In genomic region chr7:30800653-30801052, GRCm38 (mm10) we compare ENCODE assay signal across 29 mouse cellular contexts. TPM values are rescaled to one million over a fixed set of nuclear protein-coding genes. Genes with fewer than 3 reads are reported as not detected.
A peak's percentile ranks its signal among the peaks of the same experiment; 100 is the strongest.
DNase-seq lines count a peak whose midpoint lies in the region; ATAC-seq and TF ChIP-seq lines count a peak whose summit lies in the region.
"Had no signal": no experiment of that assay in that cellular context is flagged by ENCODE, and none has a peak within 500 bp of the region (broad histone marks: within the 10 kb centered on the region; RNA-seq: fewer than 3 reads in every experiment).

No protein-coding gene starts in this region.

- no peak for DNase-seq in gastrocnemius, adult 2 months
- DNase-seq in gastrocnemius, adult 8-10 months (ENCODE audit: low spot score in 2 of 2), result no peak
- no peak for DNase-seq in liver, embryonic 14.5 days (ENCODE audit: low read depth in 3 of 3, low spot score in 3 of 3)
- DNase-seq in liver (no peak), R1 (ENCODE audit: low read depth, low spot score) (peak; percentile 35)
- DNase-seq in B cell, adult 2 months, result peak; percentile 20 to 26
- no peak for DNase-seq in left cerebral cortex, adult 11 months (ENCODE audit: low spot score)
- DNase-seq: adrenal gland, postnatal 36 days; cerebellum, adult 11 months; cerebellum, postnatal 10 days; heart, postnatal 36 days; kidney, adult 11 months; lung, adult 2 months; thymus, postnatal 14 days had no signal

- H3K27ac ChIP-seq in gastrocnemius, adult 2 months, result no peak overlapping the region
- H3K27ac ChIP-seq in liver, embryonic 14.5 days, result no peak overlapping the region
- H3K27ac ChIP-seq in midbrain, embryonic 13.5 days, result no peak overlapping the region
- H3K27ac ChIP-seq: forebrain, embryonic 12.5 days; heart, embryonic 15.5 days; hindbrain, embryonic 15.5 days; kidney, embryonic 15.5 days; limb, embryonic 10.5 days; midbrain, embryonic 10.5 days had no signal

- TF ChIP-seq EP300 in liver, embryonic 14.5 days (IDR thresholded peaks at IDR 0.05; ENCODE audit: low read depth), result no peak

- TF ChIP-seq CTCF in gastrocnemius, adult 2 months (IDR thresholded peaks at IDR 0.05), result peak; percentile 20; the same call in 1 of the 2 replicates
- peak; percentile 54 for TF ChIP-seq CTCF in liver, embryonic 14.5 days (IDR thresholded peaks at IDR 0.05; ENCODE audit: low read depth)

- H3K4me1 ChIP-seq in liver, embryonic 14.5 days (replicated peaks; ENCODE audit: control insufficient read depth in 2 of 2, insufficient read depth in 2 of 2, low read length in 1 of 2), result no peaks in the 10 kb centered on the region
- no peaks in the 10 kb centered on the region for H3K4me1 ChIP-seq in midbrain, embryonic 13.5 days (replicated peaks)
- H3K4me1 ChIP-seq: forebrain, embryonic 12.5 days; heart, embryonic 15.5 days; hindbrain, embryonic 15.5 days; kidney, embryonic 15.5 days; limb, embryonic 10.5 days; midbrain, embryonic 10.5 days had no signal

- no peak overlapping the region for H3K4me2 ChIP-seq in liver, embryonic 14.5 days (ENCODE audit: low read depth)
- H3K4me2 ChIP-seq in midbrain, embryonic 13.5 days (replicated peaks), result no peak overlapping the region
- H3K4me2 ChIP-seq: forebrain, embryonic 12.5 days; heart, embryonic 15.5 days; hindbrain, embryonic 15.5 days; kidney, embryonic 15.5 days had no signal

- intact Hi-C loops in gastrocnemius, adult 2 months (cut with DNase I), result no loop called here

- H3K36me3 ChIP-seq in liver, embryonic 14.5 days (replicated peaks; ENCODE audit: control insufficient read depth, insufficient read depth, low read depth), result no peaks in the 10 kb centered on the region
- H3K36me3 ChIP-seq in midbrain, embryonic 13.5 days, result no peaks in the 10 kb centered on the region
- H3K36me3 ChIP-seq: forebrain, embryonic 12.5 days; heart, embryonic 15.5 days; hindbrain, embryonic 15.5 days; kidney, embryonic 15.5 days; limb, embryonic 10.5 days; midbrain, embryonic 10.5 days had no signal

- H3K9ac ChIP-seq in liver, embryonic 14.5 days (replicated peaks), result no peak overlapping the region
- no peak overlapping the region for H3K9ac ChIP-seq in midbrain, embryonic 13.5 days (replicated peaks)
- H3K9ac ChIP-seq: forebrain, embryonic 12.5 days; heart, embryonic 15.5 days; hindbrain, embryonic 15.5 days; kidney, embryonic 15.5 days had no signal

- no peak overlapping the region for H3K4me3 ChIP-seq in gastrocnemius, adult 2 months
- no peak overlapping the region for H3K4me3 ChIP-seq in liver, embryonic 14.5 days (ENCODE audit: insufficient read depth in 1 of 2, low read depth in 2 of 2, low read length in 2 of 2)
- H3K4me3 ChIP-seq in midbrain, embryonic 13.5 days (replicated peaks), result no peak overlapping the region
- H3K4me3 ChIP-seq: forebrain, embryonic 12.5 days; heart, embryonic 15.5 days; hindbrain, embryonic 15.5 days; kidney, embryonic 15.5 days; limb, embryonic 10.5 days; midbrain, embryonic 10.5 days had no signal

- no peaks in the 10 kb centered on the region for H3K27me3 ChIP-seq in liver, embryonic 14.5 days (ENCODE audit: control insufficient read depth, insufficient read depth, low read length)
- no peaks in the 10 kb centered on the region for H3K27me3 ChIP-seq in midbrain, embryonic 13.5 days
- H3K27me3 ChIP-seq: CH12.LX; forebrain, embryonic 12.5 days; heart, embryonic 15.5 days; hindbrain, embryonic 15.5 days; kidney, embryonic 15.5 days had no signal

- ATAC-seq in liver, embryonic 14.5 days (ENCODE audit: insufficient read depth), result no peak
- no peak for ATAC-seq in midbrain, embryonic 13.5 days

- H3K9me3 ChIP-seq in liver, embryonic 14.5 days (ENCODE audit: control insufficient read depth, low read length), result peaks cover 4% of the 10 kb centered on the region
- H3K9me3 ChIP-seq in midbrain, embryonic 13.5 days, result 0 out of 2 replicates have a peak, but pooled peaks cover 4% of the 10 kb centered on the region
- H3K9me3 ChIP-seq: hindbrain, embryonic 15.5 days; kidney, embryonic 15.5 days; limb, embryonic 10.5 days had no signal

RNA-seq across cellular contexts. Expression of gene Krtdap, which starts 13.0 kb away (rescaled TPM):
- under 1 TPM in 1 of 2 experiments, not detected in 1; 0.78 TPM for total RNA-seq in gastrocnemius, adult 2 months (2021)
- 1 to 10 TPM in 3 of 4 experiments, not detected in 1; 1.7 to 3.5 (median 2.0) TPM for total RNA-seq in gastrocnemius, adult 8-10 months (2022)
- polyA plus RNA-seq in liver, embryonic 14.5 days (2012; rRNA removed), result not detected in 2 replicates
- not detected in 2 replicates for polyA plus RNA-seq in liver, embryonic 14.5 days (2014; fragmentation: Nextera tagmentation; extraction: Ambion mirVana)
- polyA plus RNA-seq in midbrain, embryonic 13.5 days (2015; fragmentation: Nextera tagmentation; extraction: Ambion mirVana), result not detected in 2 replicates
- total RNA-seq: CH12.LX; heart, postnatal 36 days; layer of hippocampus, postnatal 14 days; liver, adult 2 months; monocyte, adult 5-6 weeks; neutrophil, adult 5-6 weeks had no signal
- polyA plus RNA-seq: cortical plate, adult 2 months; embryonic facial prominence, embryonic 11.5 days; forebrain, embryonic 12.5 days; limb, embryonic 10.5 days; liver, adult 2 months; midbrain, embryonic 10.5 days had no signal

RNA-seq across cellular contexts. Expression of gene Ffar2, which starts 22.9 kb away (rescaled TPM):
- under 1 TPM in 1 of 2 experiments, not detected in 1; 0.14 TPM for total RNA-seq in gastrocnemius, adult 2 months (2021)
- 1 to 10 TPM in 2 of 4 experiments, under 1 TPM in 1, not detected in 1; 0.21 to 1.2 (median 1.2) TPM for total RNA-seq in gastrocnemius, adult 8-10 months (2022)
- polyA plus RNA-seq in liver, embryonic 14.5 days (2012; rRNA removed), result 0.36 and 0.41 TPM in 2 replicates
- 0.34 and 0.43 TPM in 2 replicates for polyA plus RNA-seq in liver, embryonic 14.5 days (2014; fragmentation: Nextera tagmentation; extraction: Ambion mirVana)
- 0.17 and 0.50 TPM in 2 replicates for polyA plus RNA-seq in midbrain, embryonic 13.5 days (2015; fragmentation: Nextera tagmentation; extraction: Ambion mirVana)
- total RNA-seq: layer of hippocampus, postnatal 14 days had no signal
- polyA plus RNA-seq: embryonic facial prominence, embryonic 11.5 days; forebrain, embryonic 12.5 days; limb, embryonic 10.5 days; liver, adult 2 months; midbrain, embryonic 10.5 days had no signal

RNA-seq across cellular contexts. Expression of gene Dmkn, which starts 37.1 kb away (rescaled TPM):
- 1 to 10 TPM in 1 of 2 experiments, under 1 TPM in 1; 0.98 to 1.2 TPM for total RNA-seq in gastrocnemius, adult 2 months (2021)
- total RNA-seq in gastrocnemius, adult 8-10 months (2022), result 1 to 10 TPM in 1 of 4 experiments, under 1 TPM in 1, not detected in 2; 0.48 to 1.0 TPM
- 0.23 and 0.26 TPM in 2 replicates for polyA plus RNA-seq in liver, embryonic 14.5 days (2012; rRNA removed)
- 0.20 TPM in 1 of 2 replicates, not detected in the other for polyA plus RNA-seq in liver, embryonic 14.5 days (2014; fragmentation: Nextera tagmentation; extraction: Ambion mirVana)
- polyA plus RNA-seq in midbrain, embryonic 13.5 days (2015; fragmentation: Nextera tagmentation; extraction: Ambion mirVana), result 0.27 and 0.57 TPM in 2 replicates
- total RNA-seq: CH12.LX; liver, adult 2 months; monocyte, adult 5-6 weeks; neutrophil, adult 5-6 weeks had no signal
- polyA plus RNA-seq: embryonic facial prominence, embryonic 11.5 days; forebrain, embryonic 12.5 days; limb, embryonic 10.5 days; liver, adult 2 months; midbrain, embryonic 10.5 days had no signal

RNA-seq across cellular contexts. Expression of gene Sbsn, which starts 49.4 kb away (rescaled TPM):
- total RNA-seq in gastrocnemius, adult 2 months (2021), result 1 to 10 TPM; 2.8 to 4.7 TPM
- 1 to 10 TPM in 2 of 4 experiments, under 1 TPM in 2; 0.53 to 2.0 (median 1.4) TPM for total RNA-seq in gastrocnemius, adult 8-10 months (2022)
- 0.12 and 0.37 TPM in 2 replicates for polyA plus RNA-seq in liver, embryonic 14.5 days (2012; rRNA removed)
- not detected in 2 replicates for polyA plus RNA-seq in liver, embryonic 14.5 days (2014; fragmentation: Nextera tagmentation; extraction: Ambion mirVana)
- 2.3 TPM in 2 replicates for polyA plus RNA-seq in midbrain, embryonic 13.5 days (2015; fragmentation: Nextera tagmentation; extraction: Ambion mirVana)
- total RNA-seq: monocyte, adult 5-6 weeks had no signal

RNA-seq across cellular contexts. Expression of gene Ffar3, which starts 55.3 kb away (rescaled TPM):
- not detected for total RNA-seq in gastrocnemius, adult 2 months (2021)
- not detected for total RNA-seq in gastrocnemius, adult 8-10 months (2022)
- polyA plus RNA-seq in liver, embryonic 14.5 days (2012; rRNA removed), result not detected in 2 replicates
- polyA plus RNA-seq in liver, embryonic 14.5 days (2014; fragmentation: Nextera tagmentation; extraction: Ambion mirVana), result not detected in 2 replicates
- not detected in 2 replicates for polyA plus RNA-seq in midbrain, embryonic 13.5 days (2015; fragmentation: Nextera tagmentation; extraction: Ambion mirVana)
- total RNA-seq: CH12.LX; gastrocnemius, postnatal 4 days; heart, postnatal 36 days; liver, adult 2 months; monocyte, adult 5-6 weeks had no signal
- polyA plus RNA-seq: embryonic facial prominence, embryonic 11.5 days; forebrain, embryonic 12.5 days; heart, embryonic 15.5 days; hindbrain, embryonic 15.5 days; limb, embryonic 10.5 days; liver, adult 2 months; lung, adult 2 months; midbrain, embryonic 10.5 days had no signal

Comparison
In these comparisons a context has a peak if more than half of its experiments do, and no peak if none do; other contexts are left out.
1. DNase-seq: peak in B cell, adult 2 months (2 of 2) and R1 (single experiment); none in gastrocnemius, adult 2 months (single experiment), gastrocnemius, adult 8-10 months (0 of 2), liver, embryonic 14.5 days (0 of 3), liver (single experiment) and left cerebral cortex, adult 11 months (single experiment).